Mouse (Mus musculus): ENCODE data around the gene Gm29110.
"Not testable (repeated sequence)": the region's sequence is repeated elsewhere in the genome, so short reads cannot be mapped to it uniquely, and the experiment has no call there.

Gene Gm29110

DNA sequence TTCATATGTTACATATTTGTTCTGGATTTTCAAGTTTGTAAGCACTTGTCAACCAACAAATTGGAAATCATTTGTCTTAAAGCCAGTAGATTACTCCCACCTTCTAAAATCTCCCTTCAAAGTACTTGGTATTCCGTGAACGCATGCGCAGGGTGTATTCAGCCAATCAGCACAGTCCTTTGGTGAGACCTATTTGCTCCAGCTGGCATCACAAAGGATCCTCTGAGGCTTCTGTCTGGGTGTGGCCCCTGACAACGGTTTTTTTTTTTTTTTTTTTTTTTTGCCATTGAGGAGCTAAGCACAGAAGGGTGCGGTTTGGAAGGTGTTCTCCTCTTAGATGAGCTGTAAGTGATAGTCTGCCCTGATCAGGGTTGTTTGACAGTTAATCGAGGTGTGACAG lies at the start of gene Gm29110:
Gene Gm29110, plus strand, starts transcription at position 301 of the 400 bp plus-strand sequence.
- not testable (repeated sequence) for DNase-seq (ENCODE audit: low read depth, low spot score)

Data from A20 (cell line).